ENCODE assay signal across 26 mouse cellular contexts in the genomic region with DNA sequence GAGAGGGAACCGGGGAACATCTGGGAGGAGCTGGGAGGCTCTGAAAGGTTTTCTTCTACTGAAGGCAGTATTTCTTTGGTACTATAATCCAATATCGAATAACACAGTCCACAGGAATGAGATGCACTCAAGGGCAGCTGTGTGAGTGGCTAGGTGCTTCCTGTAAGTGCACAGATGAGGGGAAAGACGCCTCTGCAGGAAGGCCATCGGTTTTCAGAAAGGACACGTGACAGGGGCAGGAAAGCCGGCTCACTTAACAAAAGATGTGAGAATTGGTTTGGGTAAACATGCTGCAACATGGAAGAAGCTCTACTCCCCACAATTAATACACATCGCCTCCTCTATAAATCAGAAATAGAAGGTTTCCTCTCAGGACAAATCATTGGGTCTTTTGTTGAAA. TPM values are rescaled to one million over a fixed set of nuclear protein-coding genes. Genes with fewer than 3 reads are reported as not detected.
DNase-seq lines count a peak whose midpoint lies in the region; ATAC-seq and TF ChIP-seq lines count a peak whose summit lies in the region.
"Had no signal": no experiment of that assay in that cellular context is flagged by ENCODE, and none has a peak within 500 bp of the region (broad histone marks: within the 10 kb centered on the region; RNA-seq: fewer than 3 reads in every experiment).

No protein-coding gene starts in this region.

- ATAC-seq in liver, embryonic 16.5 days (ENCODE audit: low read depth), result no peak
- ATAC-seq in liver, embryonic 12.5 days, result no peak
- ATAC-seq: activated CD4-positive, CD25-positive, alpha-beta regulatory T cell, adult 4 months; hindbrain, postnatal 0 days; intestine, embryonic 16.5 days had no signal

- DNase-seq in T-cell, adult 2 months (ENCODE audit: low spot score), result peak; percentile 12
- no peak for DNase-seq in embryonic facial prominence, embryonic 10.5 days (ENCODE audit: low spot score)
- peak; percentile 43 for DNase-seq in thymus, postnatal 0 days (ENCODE audit: low spot score)
- DNase-seq in cerebellum, adult 2 months, result no peak
- no peak for DNase-seq in heart, postnatal 4 days
- DNase-seq: adrenal gland, postnatal 10 days; cerebellum, adult 8-10 months; cerebellum, postnatal 36 days; embryo, embryonic 11 days; gastrocnemius, postnatal 14 days; heart, adult 2 months; kidney, postnatal 4 days; lung, adult 2 months; midbrain, embryonic 14.5 days; right cerebral cortex, postnatal 4 days had no signal

- H3K4me1 ChIP-seq in liver, embryonic 16.5 days (ENCODE audit: control insufficient read depth, low read depth, low read length), result no peaks in the 10 kb centered on the region
- H3K4me1 ChIP-seq in liver, embryonic 12.5 days, result no peaks in the 10 kb centered on the region
- peaks cover 33% of the 10 kb centered on the region for H3K4me1 ChIP-seq in embryonic facial prominence, embryonic 10.5 days
- peaks cover 13% of the 10 kb centered on the region for H3K4me1 ChIP-seq in cerebellum, adult 2 months (ENCODE audit: control insufficient read depth, insufficient read depth, low read length)
- H3K4me1 ChIP-seq: heart, embryonic 15.5 days had no signal

- no peak overlapping the region for H3K9ac ChIP-seq in liver, embryonic 16.5 days (ENCODE audit: low read depth, low read length)
- no peak overlapping the region for H3K9ac ChIP-seq in liver, embryonic 12.5 days
- H3K9ac ChIP-seq: forebrain, embryonic 15.5 days; heart, embryonic 15.5 days; limb, embryonic 12.5 days had no signal

- no peak for TF ChIP-seq CTCF in cerebellum, adult 2 months (IDR thresholded peaks at IDR 0.05; ENCODE audit: borderline replicate concordance, insufficient read depth, low read depth, low read length)

- H3K9me3 ChIP-seq in liver, embryonic 16.5 days (replicated peaks; ENCODE audit: control insufficient read depth, low read length), result no peaks in the 10 kb centered on the region
- no peaks in the 10 kb centered on the region for H3K9me3 ChIP-seq in liver, embryonic 12.5 days (replicated peaks)
- H3K9me3 ChIP-seq in embryonic facial prominence, embryonic 10.5 days, result no peaks in the 10 kb centered on the region
- H3K9me3 ChIP-seq: forebrain, embryonic 15.5 days; heart, embryonic 15.5 days; limb, embryonic 12.5 days had no signal

- 29% methylated on average over 7 of the region's 7 CpGs for WGBS in liver, embryonic 16.5 days (ENCODE audit: insufficient replicate concordance)
- 26% methylated on average over 7 of the region's 7 CpGs for WGBS in liver, embryonic 12.5 days (ENCODE audit: insufficient replicate concordance)
- WGBS in embryonic facial prominence, embryonic 10.5 days, result 27% methylated on average over 7 of the region's 7 CpGs
- WGBS in cerebellum, adult 2 months, result 51% methylated on average over 7 of the region's 7 CpGs

- H3K27me3 ChIP-seq in liver, embryonic 16.5 days (ENCODE audit: control insufficient read depth, insufficient read depth, low read depth, low read length), result no peaks in the 10 kb centered on the region
- no peaks in the 10 kb centered on the region for H3K27me3 ChIP-seq in liver, embryonic 12.5 days (replicated peaks)
- H3K27me3 ChIP-seq in embryonic facial prominence, embryonic 10.5 days (replicated peaks; ENCODE audit: low read depth, poor library complexity, severe bottlenecking), result no peaks in the 10 kb centered on the region
- H3K27me3 ChIP-seq in cerebellum, adult 2 months (ENCODE audit: control insufficient read depth, insufficient read depth, low read length), result no peaks in the 10 kb centered on the region
- H3K27me3 ChIP-seq: forebrain, embryonic 15.5 days; heart, embryonic 15.5 days; limb, embryonic 12.5 days had no signal

- H3K27ac ChIP-seq in liver, embryonic 16.5 days (ENCODE audit: low read length), result 0 out of 2 replicates have a peak overlapping the region, but pooled peaks have one; percentile 7
- H3K27ac ChIP-seq in liver, embryonic 12.5 days, result no peak overlapping the region
- H3K27ac ChIP-seq in embryonic facial prominence, embryonic 10.5 days (replicated peaks), result peak overlapping the region; percentile 31; the same call in 1 of the 2 replicates
- H3K27ac ChIP-seq in cerebellum, adult 2 months (ENCODE audit: insufficient read depth, low read length), result no peak overlapping the region
- H3K27ac ChIP-seq: forebrain, embryonic 15.5 days; heart, adult 2 months; heart, embryonic 15.5 days; hindbrain, postnatal 0 days; limb, embryonic 12.5 days had no signal

- TF ChIP-seq POLR2A in cerebellum, adult 2 months (IDR thresholded peaks at IDR 0.05; ENCODE audit: borderline replicate concordance, insufficient read depth, low read length), result no peak

- no peak overlapping the region for H3K4me3 ChIP-seq in liver, embryonic 16.5 days (ENCODE audit: low read depth, low read length)
- no peak overlapping the region for H3K4me3 ChIP-seq in liver, embryonic 12.5 days
- no peak overlapping the region for H3K4me3 ChIP-seq in embryonic facial prominence, embryonic 10.5 days
- H3K4me3 ChIP-seq in cerebellum, adult 2 months (replicated peaks; ENCODE audit: insufficient read depth, low read depth, low read length), result no peak overlapping the region
- H3K4me3 ChIP-seq: forebrain, embryonic 15.5 days; heart, adult 2 months; heart, embryonic 15.5 days; limb, embryonic 12.5 days; myocyte had no signal

- no peak overlapping the region for H3K4me2 ChIP-seq in liver, embryonic 16.5 days (ENCODE audit: low read depth, low read length)
- no peak overlapping the region for H3K4me2 ChIP-seq in liver, embryonic 12.5 days
- H3K4me2 ChIP-seq: forebrain, embryonic 15.5 days; heart, embryonic 15.5 days; limb, embryonic 12.5 days; liver, embryonic 11.5 days had no signal

- H3K36me3 ChIP-seq in liver, embryonic 16.5 days (ENCODE audit: control insufficient read depth, insufficient read depth), result no peaks in the 10 kb centered on the region
- no peaks in the 10 kb centered on the region for H3K36me3 ChIP-seq in liver, embryonic 12.5 days
- H3K36me3 ChIP-seq in embryonic facial prominence, embryonic 10.5 days (replicated peaks), result peaks cover 20% of the 10 kb centered on the region
- H3K36me3 ChIP-seq: forebrain, embryonic 15.5 days; heart, embryonic 15.5 days had no signal

RNA-seq across cellular contexts. Expression of a gene that starts 40.8 kb away (rescaled TPM):
- polyA plus RNA-seq in liver, embryonic 16.5 days (2015; fragmentation: Nextera tagmentation; extraction: Ambion mirVana), result 2.4 and 2.7 TPM in 2 replicates
- 2.3 and 2.4 TPM in 2 replicates for polyA plus RNA-seq in liver, embryonic 12.5 days (2016; fragmentation: Nextera tagmentation; extraction: Ambion mirVana)
- 14.2 and 16.5 TPM in 2 replicates for polyA plus RNA-seq in embryonic facial prominence, embryonic 10.5 days (2016; fragmentation: Nextera tagmentation; extraction: Ambion mirVana)
- 36.4 and 43.2 TPM in 2 replicates for polyA plus RNA-seq in thymus, postnatal 0 days (2015; fragmentation: Nextera tagmentation; extraction: Ambion mirVana)
- 16.0 and 17.0 TPM in 2 replicates for polyA plus RNA-seq in cerebellum, adult 2 months (2012; rRNA removed)
- 10 to 100 TPM; 17.6 to 20.4 TPM for total RNA-seq in heart, postnatal 4 days (2021)
- total RNA-seq: MEL had no signal

RNA-seq across cellular contexts. Expression of a gene that starts 40.8 kb away (rescaled TPM):
- 0.35 and 0.51 TPM in 2 replicates for polyA plus RNA-seq in liver, embryonic 16.5 days (2015; fragmentation: Nextera tagmentation; extraction: Ambion mirVana)
- 1.4 and 3.0 TPM in 2 replicates for polyA plus RNA-seq in liver, embryonic 12.5 days (2016; fragmentation: Nextera tagmentation; extraction: Ambion mirVana)
- polyA plus RNA-seq in embryonic facial prominence, embryonic 10.5 days (2016; fragmentation: Nextera tagmentation; extraction: Ambion mirVana), result 3.1 and 4.5 TPM in 2 replicates
- polyA plus RNA-seq in thymus, postnatal 0 days (2015; fragmentation: Nextera tagmentation; extraction: Ambion mirVana), result 2.4 and 6.4 TPM in 2 replicates
- 2.5 and 2.8 TPM in 2 replicates for polyA plus RNA-seq in cerebellum, adult 2 months (2012; rRNA removed)
- total RNA-seq in heart, postnatal 4 days (2021), result 1 to 10 TPM; 2.5 to 3.4 TPM

Comparison
In these comparisons a context has a peak if more than half of its experiments do, and no peak if none do; other contexts are left out.
1. H3K27ac ChIP-seq: peak in liver, embryonic 16.5 days (single experiment) and embryonic facial prominence, embryonic 10.5 days (single experiment); none in liver, embryonic 12.5 days (single experiment) and cerebellum, adult 2 months (single experiment).
2. DNase-seq: peak in T-cell, adult 2 months (single experiment) and thymus, postnatal 0 days (single experiment); none in embryonic facial prominence, embryonic 10.5 days (single experiment), cerebellum, adult 2 months (0 of 2) and heart, postnatal 4 days (single experiment).